Mouse (Mus musculus) limb, embryonic 15.5 days (tissue): ENCODE results near the gene Cep128. TPM values are rescaled to one million over a fixed set of nuclear protein-coding genes. Genes with fewer than 3 reads are reported as not detected.
"Not testable (repeated sequence)": the region's sequence is repeated elsewhere in the genome, so short reads cannot be mapped to it uniquely, and the experiment has no call there.

Experiments used
- ATAC-seq: fragments of 200-750 bp; cut with Nextera tagmentation; 2 replicates; pipeline ENCODE4 v1.8.0; 2017; ENCODE audit warnings: low read depth, moderate TSS enrichment; ENCODE audit not compliant: insufficient number of reproducible peaks, low FRiP score, low TSS enrichment
- H3K27ac ChIP-seq: fragments of 300-500 bp; sonication (generic); 2 replicates; pipeline ENCODE4 v1.5.1; 2015; ENCODE audit warnings: moderate library complexity, mild to moderate bottlenecking, inconsistent platforms
- H3K27me3 ChIP-seq: fragments of 300-500 bp; sonication (generic); 2 replicates; pipeline ENCODE4 v1.6.1; 2015; ENCODE audit warnings: inconsistent platforms
- H3K36me3 ChIP-seq: fragments of 300-500 bp; sonication (generic); 2 replicates; pipeline ENCODE4 v1.6.1; 2015; ENCODE audit warnings: inconsistent platforms
- H3K4me1 ChIP-seq: fragments of 300-500 bp; sonication (generic); 2 replicates; pipeline ENCODE4 v1.6.1; 2015; ENCODE audit warnings: inconsistent platforms
- H3K4me2 ChIP-seq: fragments of 300-500 bp; sonication (generic); 2 replicates; pipeline ENCODE4 v1.6.1; 2015; ENCODE audit warnings: mild to moderate bottlenecking, inconsistent platforms
- H3K4me3 ChIP-seq: fragments of 300-500 bp; sonication (generic); 2 replicates; pipeline ENCODE4 v1.5.1; 2015; ENCODE audit warnings: mild to moderate bottlenecking, inconsistent platforms
- H3K9ac ChIP-seq: fragments of 300-500 bp; sonication (generic); 2 replicates; pipeline ENCODE4 v1.6.1; 2015; ENCODE audit warnings: inconsistent platforms
- H3K9me3 ChIP-seq: fragments of 300-500 bp; sonication (generic); 2 replicates; pipeline ENCODE4 v1.6.1; 2016; ENCODE audit warnings: inconsistent platforms
- WGBS: fragments of 180-500 bp; shearing (Covaris S2); methylation state at CpG from one replicate; pipeline ENCODE4 v1.1.7; 2015; 5-methylcytosine and 5-hydroxymethylcytosine counted together
- polyA plus RNA-seq: library from polyadenylated mRNA; unstranded; fragments of >200 nt; fragmentation: Nextera tagmentation; extraction: Ambion mirVana; gene quantifications from 2 replicates; pipeline ENCODE4 v1.2.1, GENCODE M21; 2015

The Cep128 gene
- polyA plus RNA-seq, 1 experiment from 2014 or later, result 8.4 TPM

DNA sequence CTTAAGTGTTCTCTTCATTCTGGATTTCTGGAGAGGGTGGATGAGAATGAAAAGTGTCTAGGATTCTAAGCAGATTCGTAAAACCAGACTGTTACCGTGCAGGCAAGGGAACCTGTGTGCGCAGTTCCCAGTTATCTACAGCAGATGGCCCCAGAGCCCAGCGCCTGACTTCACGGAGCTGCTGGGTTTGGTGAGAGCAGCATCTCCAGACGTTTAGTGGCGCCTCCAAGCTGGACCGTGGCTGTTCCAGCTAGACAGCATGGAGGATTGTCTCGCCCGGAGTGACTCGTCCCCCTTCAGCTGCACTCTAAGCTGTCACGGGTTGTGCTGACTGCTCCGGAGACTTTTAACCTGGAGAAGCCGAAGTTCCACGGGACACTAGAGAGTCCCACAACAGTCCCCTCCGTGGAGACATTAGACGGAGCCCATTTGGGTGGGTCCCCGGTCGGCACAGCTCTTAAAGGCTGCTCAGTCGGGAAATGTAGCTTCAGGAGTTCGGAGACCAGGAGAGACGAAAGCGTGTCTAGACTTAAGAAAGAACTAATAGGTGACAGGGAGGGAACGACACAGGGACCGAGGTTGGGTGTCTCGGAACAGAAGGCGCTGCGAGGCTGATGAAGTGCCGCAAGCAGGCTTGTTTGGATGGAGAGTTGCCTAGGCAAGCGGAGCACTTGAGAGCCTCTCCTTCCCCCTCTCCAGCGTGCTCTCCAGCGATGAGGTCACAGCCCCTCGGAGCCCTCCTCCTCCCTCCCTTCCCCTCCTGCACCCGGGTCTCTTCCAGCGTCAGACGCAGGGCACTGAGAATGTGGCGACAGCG is 16.2 kb upstream of the Cep128 start:
- peaks cover 4% of the 10 kb centered on the region; the same call in 1 of the 2 replicates for H3K4me1 ChIP-seq
- H3K4me3 ChIP-seq, result peak overlapping the region; percentile 51
- H3K4me2 ChIP-seq, result peak overlapping the region; percentile 86
- H3K27me3 ChIP-seq, result peaks cover 15% of the 10 kb centered on the region; the same call in 1 of the 2 replicates
- no peaks in the 10 kb centered on the region for H3K36me3 ChIP-seq
- WGBS, result under 1% methylated on average over 38 of the region's 38 CpGs
- peak; percentile 81 for ATAC-seq
- H3K9me3 ChIP-seq, result no peaks in the 10 kb centered on the region
- peak overlapping the region; percentile 23; the same call in 1 of the 2 replicates for H3K9ac ChIP-seq
- no peak overlapping the region for H3K27ac ChIP-seq

DNA sequence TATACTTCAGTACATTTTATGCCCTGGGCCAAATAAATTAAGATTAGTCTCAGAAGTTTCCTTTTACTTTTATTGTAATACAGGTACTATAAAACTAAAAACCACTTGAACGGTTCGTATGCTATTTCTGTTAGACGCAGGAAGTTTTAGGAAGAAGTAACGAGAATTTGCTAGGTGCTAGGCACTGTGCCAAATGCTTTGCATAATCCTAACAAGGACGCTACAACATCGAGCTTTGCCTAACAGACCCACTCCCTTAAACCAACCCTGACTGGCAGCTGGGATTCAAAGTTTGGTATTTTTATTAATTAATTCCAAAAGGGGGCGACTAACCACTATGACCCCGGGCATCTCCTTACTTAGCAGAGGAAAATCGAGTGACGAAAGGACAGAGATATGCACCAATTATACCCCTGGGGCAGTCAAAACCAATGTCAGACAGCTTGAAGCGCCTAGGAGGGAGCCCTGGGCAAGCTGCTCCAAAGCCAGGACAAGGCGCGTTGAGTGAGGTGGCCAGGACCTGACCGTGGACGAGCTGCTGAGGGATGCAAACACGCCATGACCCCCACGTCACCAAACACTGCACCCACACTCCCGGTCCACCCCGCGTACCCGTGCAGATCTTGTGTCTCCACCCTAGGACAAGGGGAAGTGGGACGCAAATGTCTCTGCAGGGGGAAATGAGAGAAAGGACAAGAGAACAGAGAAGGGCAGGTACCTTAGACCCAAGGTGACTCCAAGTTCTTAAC is 519 bp downstream of the Cep128 start:
- Histone ChIP-seq H3K4me2 (peak overlapping the region; percentile 92), H3K27me3 (no peaks in the 10 kb centered on the region), H3K36me3 (no peaks in the 10 kb centered on the region), H3K9ac (peak overlapping the region; percentile 50), H3K27ac (no peak overlapping the region), H3K4me1 (0 out of 2 replicates have a peak, but pooled peaks cover 6% of the 10 kb centered on the region), H3K4me3 (peak overlapping the region; percentile 66), H3K9me3 (no peaks in the 10 kb centered on the region)
- peak; percentile 21; the same call in 1 of the 2 replicates for ATAC-seq
- 2% methylated on average over 22 of the region's 22 CpGs for WGBS

GRCm38 (mm10) chr12:91369173-91369572 is 15.0 kb downstream of the Cep128 start:
- H3K27me3 ChIP-seq, result no peaks in the 10 kb centered on the region
- WGBS, result 87% methylated on average over 3 of the region's 3 CpGs
- H3K9ac ChIP-seq, result no peak overlapping the region
- H3K4me2 ChIP-seq, result no peak overlapping the region
- no peak overlapping the region for H3K4me3 ChIP-seq
- ATAC-seq, result no peak
- no peaks in the 10 kb centered on the region for H3K4me1 ChIP-seq
- H3K36me3 ChIP-seq, result no peaks in the 10 kb centered on the region
- H3K9me3 ChIP-seq, result no peaks in the 10 kb centered on the region
- H3K27ac ChIP-seq, result no peak overlapping the region

DNA sequence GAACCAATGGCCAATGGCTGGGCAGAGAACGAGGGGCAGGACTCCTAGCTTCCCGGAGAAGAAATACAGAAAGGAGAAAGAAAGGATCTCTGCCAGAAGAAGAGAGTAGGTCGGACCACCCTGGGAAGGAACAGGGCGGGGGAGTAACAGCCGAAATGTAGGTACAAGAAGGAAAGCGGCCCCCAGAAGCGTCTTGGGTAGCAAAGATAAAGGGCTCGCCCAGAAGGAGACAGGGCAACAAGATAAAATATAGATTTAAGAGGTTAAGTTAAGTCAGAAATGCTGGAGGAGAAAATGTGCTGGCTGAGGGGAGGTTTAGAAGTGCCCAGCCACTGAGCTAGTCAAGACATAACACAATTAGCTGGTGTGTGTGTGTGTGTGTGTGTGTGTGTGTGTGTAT is 30.4 kb downstream of the Cep128 start:
- Histone ChIP-seq H3K9me3 (no peaks in the 10 kb centered on the region), H3K4me2 (no peak overlapping the region), H3K27ac (no peak overlapping the region), H3K27me3 (no peaks in the 10 kb centered on the region), H3K4me3 (no peak overlapping the region), H3K36me3 (no peaks in the 10 kb centered on the region), H3K4me1 (no peaks in the 10 kb centered on the region), H3K9ac (no peak overlapping the region)
- no peak for ATAC-seq
- 92% methylated on average over 8 of the region's 8 CpGs for WGBS

GRCm38 (mm10) chr12:91338656-91339055 is 45.6 kb downstream of the Cep128 start:
- not testable (repeated sequence) for H3K4me2 ChIP-seq, H3K4me3 ChIP-seq, H3K9ac ChIP-seq, H3K9me3 ChIP-seq, H3K36me3 ChIP-seq, ATAC-seq, H3K4me1 ChIP-seq, H3K27me3 ChIP-seq, H3K27ac ChIP-seq
- 81% methylated on average over 13 of the region's 13 CpGs for WGBS

- Histone ChIP-seq H3K4me1 (no peaks in the 10 kb centered on the region), H3K4me3 (no peak overlapping the region), H3K27ac (no peak overlapping the region), H3K9ac (no peak overlapping the region), H3K27me3 (no peaks in the 10 kb centered on the region), H3K4me2 (no peak overlapping the region), H3K9me3 (no peaks in the 10 kb centered on the region), H3K36me3 (no peaks in the 10 kb centered on the region)
- WGBS, result 71% methylated on average over 4 of the region's 4 CpGs
- ATAC-seq, result no peak
These were observed 56.7 kb downstream of the Cep128 start for GRCm38 (mm10) chr12:91327527-91327926.

DNA sequence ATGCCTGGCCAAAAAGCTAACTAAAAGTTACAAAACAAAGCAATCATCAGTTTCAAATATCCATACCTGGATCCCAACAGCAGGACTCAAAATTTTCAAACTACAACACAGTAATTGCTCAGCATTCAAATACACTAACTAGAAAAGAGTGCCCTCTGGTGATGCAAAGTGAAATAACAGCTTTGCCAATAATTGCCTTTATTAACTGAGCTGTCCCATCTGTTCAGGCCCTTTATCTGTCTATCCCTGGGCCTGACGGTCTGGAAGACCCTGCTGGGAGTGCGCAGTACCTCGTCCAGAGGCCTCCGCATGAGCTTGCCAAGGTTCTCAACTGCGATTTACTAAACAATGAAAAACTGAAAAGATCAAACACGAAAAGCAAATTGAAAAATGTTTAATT is 58.1 kb downstream of the Cep128 start:
- no peaks in the 10 kb centered on the region for H3K27me3 ChIP-seq
- 62% methylated on average over 6 of the region's 6 CpGs for WGBS
- ATAC-seq, result no peak
- no peaks in the 10 kb centered on the region for H3K4me1 ChIP-seq
- H3K36me3 ChIP-seq, result no peaks in the 10 kb centered on the region
- no peak overlapping the region for H3K4me2 ChIP-seq
- H3K9me3 ChIP-seq, result no peaks in the 10 kb centered on the region
- H3K4me3 ChIP-seq, result no peak overlapping the region
- no peak overlapping the region for H3K27ac ChIP-seq
- no peak overlapping the region for H3K9ac ChIP-seq

- no peaks in the 10 kb centered on the region for H3K36me3 ChIP-seq
- no peak overlapping the region for H3K27ac ChIP-seq
- no peak for ATAC-seq
- H3K9me3 ChIP-seq, result no peaks in the 10 kb centered on the region
- no peaks in the 10 kb centered on the region for H3K4me1 ChIP-seq
- no peaks in the 10 kb centered on the region for H3K27me3 ChIP-seq
- H3K4me3 ChIP-seq, result no peak overlapping the region
- H3K4me2 ChIP-seq, result no peak overlapping the region
- 79% methylated on average over 7 of the region's 7 CpGs for WGBS
- H3K9ac ChIP-seq, result no peak overlapping the region
These were observed 69.2 kb downstream of the Cep128 start for GRCm38 (mm10) chr12:91315026-91315425.

DNA sequence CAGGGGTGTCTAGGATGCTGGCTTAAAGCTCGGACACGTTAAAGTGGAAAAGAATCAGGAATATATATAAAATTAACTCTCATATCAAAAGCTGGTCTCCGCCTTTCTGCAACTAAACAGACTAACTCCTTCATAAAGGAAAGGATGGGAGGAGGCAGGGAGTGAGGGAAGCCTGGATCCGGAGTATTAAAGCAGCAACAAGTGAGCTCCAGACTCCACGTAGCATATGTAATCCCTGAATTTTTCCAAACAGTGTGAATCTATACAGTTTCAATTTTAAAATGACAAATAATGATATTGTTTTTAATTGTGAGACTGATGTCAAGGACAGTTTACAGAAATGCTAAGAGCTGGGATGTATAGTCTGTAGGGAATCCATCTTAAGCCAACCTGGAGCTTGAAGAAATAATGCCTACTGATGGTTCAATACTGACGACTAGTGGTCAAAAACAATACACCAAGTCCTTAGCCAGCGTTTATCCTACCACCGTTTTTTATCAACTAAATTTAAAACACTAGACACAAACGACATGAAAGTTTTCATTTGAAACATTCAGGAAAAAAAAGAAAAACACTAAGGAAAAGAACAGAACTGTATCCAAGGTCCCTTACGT is 70.1 kb downstream of the Cep128 start:
- H3K4me2 ChIP-seq, result no peak overlapping the region
- H3K27me3 ChIP-seq, result no peaks in the 10 kb centered on the region
- no peak for ATAC-seq
- H3K9me3 ChIP-seq, result no peaks in the 10 kb centered on the region
- no peaks in the 10 kb centered on the region for H3K4me1 ChIP-seq
- no peak overlapping the region for H3K9ac ChIP-seq
- no peaks in the 10 kb centered on the region for H3K36me3 ChIP-seq
- no peak overlapping the region for H3K27ac ChIP-seq
- no peak overlapping the region for H3K4me3 ChIP-seq
- WGBS, result 55% methylated on average over 10 of the region's 10 CpGs

DNA sequence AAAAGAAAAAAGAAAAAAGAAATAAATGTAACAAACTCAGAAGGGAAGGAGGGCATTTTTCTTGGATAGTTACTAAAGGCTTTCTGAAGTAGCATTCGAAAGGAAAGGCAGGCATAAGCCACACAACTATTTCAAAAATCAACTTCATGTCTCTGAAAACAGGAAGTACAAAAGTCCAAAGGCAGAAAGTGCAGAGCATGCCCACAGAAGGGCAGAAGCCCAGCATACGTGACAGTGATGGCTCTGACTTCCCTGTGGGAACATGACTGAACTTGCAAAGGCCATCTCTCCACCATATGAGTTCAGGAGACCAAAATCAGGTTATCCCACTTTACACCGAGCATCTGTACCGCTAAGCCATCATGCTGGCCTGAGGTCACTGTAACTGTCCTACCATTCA is 71.6 kb downstream of the Cep128 start:
- Histone ChIP-seq H3K4me1 (no peaks in the 10 kb centered on the region), H3K27ac (no peak overlapping the region), H3K27me3 (no peaks in the 10 kb centered on the region), H3K9ac (no peak overlapping the region), H3K36me3 (no peaks in the 10 kb centered on the region), H3K4me3 (no peak overlapping the region), H3K9me3 (no peaks in the 10 kb centered on the region), H3K4me2 (no peak overlapping the region)
- no peak for ATAC-seq
- WGBS, result 86% methylated on average over 4 of the region's 4 CpGs

DNA sequence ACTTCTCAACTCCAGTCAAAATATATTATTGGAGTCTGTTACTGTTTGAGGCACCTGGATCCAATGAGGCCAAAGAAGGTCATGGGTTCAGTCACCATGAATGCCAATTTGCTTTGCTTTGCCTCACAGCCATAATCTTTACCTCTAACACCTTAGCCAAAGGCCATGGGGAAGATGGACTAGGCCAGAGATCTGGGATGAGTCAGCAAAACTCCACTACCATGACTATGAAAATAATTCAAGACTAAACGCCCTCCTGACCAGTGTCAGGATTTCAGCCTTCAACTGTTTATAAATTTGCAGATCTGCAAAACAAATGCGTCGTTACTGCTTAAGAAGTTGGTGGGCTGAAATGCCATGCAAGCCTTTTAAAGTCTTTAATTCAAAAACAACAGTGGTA is 76.5 kb downstream of the Cep128 start:
- Histone ChIP-seq H3K9me3 (no peaks in the 10 kb centered on the region), H3K27ac (no peak overlapping the region)

GRCm38 (mm10) chr12:91305769-91306168 is 78.4 kb downstream of the Cep128 start:
- no peaks in the 10 kb centered on the region for H3K27me3 ChIP-seq
- 47% methylated on average over 7 of the region's 7 CpGs for WGBS
- H3K36me3 ChIP-seq, result no peaks in the 10 kb centered on the region
- no peak overlapping the region for H3K4me2 ChIP-seq
- H3K9ac ChIP-seq, result no peak overlapping the region
- no peak overlapping the region for H3K4me3 ChIP-seq
- H3K4me1 ChIP-seq, result no peaks in the 10 kb centered on the region
- no peak for ATAC-seq
- no peaks in the 10 kb centered on the region for H3K9me3 ChIP-seq
- no peak overlapping the region for H3K27ac ChIP-seq

More for the DNA sequence above, 76.5 kb downstream of the Cep128 start:
- H3K36me3 ChIP-seq, result no peaks in the 10 kb centered on the region
- H3K4me3 ChIP-seq, result no peak overlapping the region
- no peaks in the 10 kb centered on the region for H3K4me1 ChIP-seq
- 59% methylated on average over 3 of the region's 3 CpGs for WGBS
- no peak overlapping the region for H3K9ac ChIP-seq
- no peaks in the 10 kb centered on the region for H3K27me3 ChIP-seq
- no peak overlapping the region for H3K4me2 ChIP-seq
- ATAC-seq, result no peak
